Mouse (Mus musculus): Measurements from ENCODE around the gene Cphx3. TPM values are rescaled to one million over a fixed set of nuclear protein-coding genes. Genes with fewer than 3 reads are reported as not detected.
"Not testable (repeated sequence)": the region's sequence is repeated elsewhere in the genome, so short reads cannot be mapped to it uniquely, and the experiment has no call there.

Cphx3 gene
- polyA plus RNA-seq (2015; fragmentation: Nextera tagmentation; extraction: Ambion mirVana), result not detected in 2 replicates

DNA sequence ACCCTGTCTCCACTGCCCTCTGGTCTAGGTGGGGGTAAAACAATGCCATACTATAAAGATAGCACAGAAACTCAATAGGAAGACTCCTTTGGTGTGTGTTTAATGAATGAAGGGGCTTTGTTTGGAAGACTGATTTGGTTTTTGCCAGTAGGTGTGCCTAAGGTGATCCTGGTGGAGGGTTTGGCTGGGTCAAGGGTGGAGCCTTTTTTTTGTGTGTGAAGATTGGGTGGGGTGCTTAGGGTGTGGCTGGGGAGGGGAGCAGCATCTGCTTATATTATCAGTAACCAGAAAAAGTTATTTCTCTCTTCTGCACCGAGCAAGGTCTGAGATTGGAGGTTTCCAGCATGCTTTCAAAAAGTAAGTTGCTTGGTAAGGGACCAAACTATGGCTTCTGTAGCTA lies at the start of gene Cphx3:
Cphx3 (plus strand) TSS at position 301 of the 400 bp plus-strand sequence.
- not testable (repeated sequence) for H3K36me3 ChIP-seq; H3K4me1 ChIP-seq; H3K4me3 ChIP-seq (replicated peaks); H3K4me2 ChIP-seq (replicated peaks); H3K27me3 ChIP-seq; H3K9ac ChIP-seq; H3K9me3 ChIP-seq (replicated peaks); ATAC-seq (ENCODE audit: insufficient number of reproducible peaks, low FRiP score, low TSS enrichment, low read depth); H3K27ac ChIP-seq (replicated peaks)
- WGBS, result no CpG with 5 or more reads among the region's 1 CpGs

DNA sequence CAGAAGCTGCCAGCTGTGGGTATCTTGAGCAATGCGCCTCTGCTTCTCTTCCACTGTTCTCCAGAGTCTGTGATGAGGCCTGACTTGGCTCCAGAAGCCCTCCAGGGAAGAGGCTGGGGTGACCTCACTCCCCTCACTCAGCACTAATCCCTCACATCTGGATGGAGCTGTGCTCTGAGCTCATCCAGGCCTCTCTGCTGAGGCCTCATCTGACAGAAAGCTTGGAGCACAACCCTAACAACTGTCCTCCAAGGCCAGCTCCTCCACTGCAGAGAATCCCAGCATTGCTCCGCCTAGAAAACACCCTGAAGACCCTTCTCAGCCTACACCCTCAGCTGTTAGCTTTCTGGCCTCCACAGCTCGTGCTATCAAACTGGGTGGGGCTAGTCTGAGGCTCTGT lies 47.7 kb upstream of the Cphx3 start:
- H3K4me2 ChIP-seq (replicated peaks); H3K9me3 ChIP-seq (replicated peaks); ATAC-seq (ENCODE audit: insufficient number of reproducible peaks, low FRiP score, low TSS enrichment, low read depth); H3K4me1 ChIP-seq; H3K9ac ChIP-seq; H3K27me3 ChIP-seq; H3K36me3 ChIP-seq; H3K27ac ChIP-seq (replicated peaks); H3K4me3 ChIP-seq (replicated peaks): not testable (repeated sequence)
- WGBS, result no CpG with 5 or more reads among the region's 3 CpGs

- not testable (repeated sequence) for ATAC-seq (ENCODE audit: insufficient number of reproducible peaks, low FRiP score, low TSS enrichment, low read depth)
- WGBS, result no CpG with 5 or more reads among the region's 6 CpGs
Observed at GRCm38 (mm10) chr14:26035439-26035838, 46.7 kb upstream of the Cphx3 start.

DNA sequence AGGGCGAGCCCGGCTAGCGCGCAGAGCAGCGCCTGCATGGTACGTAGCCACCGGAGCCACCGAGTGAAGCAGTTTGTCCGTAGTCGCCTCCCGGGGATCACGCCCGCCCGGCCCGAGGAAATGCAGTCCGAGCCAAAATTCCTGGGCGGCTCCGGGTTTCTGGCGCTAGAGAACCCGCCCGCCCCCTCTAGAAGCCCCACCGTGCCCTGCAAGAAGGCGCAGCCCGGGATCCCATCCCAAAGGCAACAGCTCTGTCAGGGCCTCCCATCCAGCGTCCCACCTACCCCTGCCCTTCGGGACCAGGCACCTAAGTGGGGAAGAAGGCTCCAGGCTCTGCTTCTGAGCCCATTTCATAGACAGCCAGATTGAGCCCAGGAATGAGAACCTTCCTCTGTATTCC lies 39.5 kb upstream of the Cphx3 start, which contains the start of gene Gm9780:
Gm9780 (minus strand) TSS at position 101 of the 400 bp plus-strand sequence.
- not testable (repeated sequence) for H3K9me3 ChIP-seq (replicated peaks); H3K4me3 ChIP-seq (replicated peaks); H3K27me3 ChIP-seq; H3K4me2 ChIP-seq (replicated peaks); ATAC-seq (ENCODE audit: insufficient number of reproducible peaks, low FRiP score, low TSS enrichment, low read depth); H3K27ac ChIP-seq (replicated peaks); H3K9ac ChIP-seq; H3K4me1 ChIP-seq; H3K36me3 ChIP-seq
- WGBS, result no CpG with 5 or more reads among the region's 26 CpGs

More at GRCm38 (mm10) chr14:26035439-26035838, 46.7 kb upstream of the Cphx3 start:
- not testable (repeated sequence) for H3K9me3 ChIP-seq (replicated peaks); H3K4me2 ChIP-seq (replicated peaks); H3K9ac ChIP-seq; H3K27ac ChIP-seq (replicated peaks); H3K36me3 ChIP-seq; H3K4me1 ChIP-seq; H3K27me3 ChIP-seq; H3K4me3 ChIP-seq (replicated peaks)

- H3K9ac ChIP-seq; H3K9me3 ChIP-seq (replicated peaks); H3K36me3 ChIP-seq; H3K27me3 ChIP-seq; H3K4me1 ChIP-seq; H3K4me3 ChIP-seq (replicated peaks); H3K27ac ChIP-seq (replicated peaks); ATAC-seq (ENCODE audit: insufficient number of reproducible peaks, low FRiP score, low TSS enrichment, low read depth); H3K4me2 ChIP-seq (replicated peaks): not testable (repeated sequence)
- no CpG with 5 or more reads among the region's 5 CpGs for WGBS
Observed at GRCm38 (mm10) chr14:26045007-26045406, 37.1 kb upstream of the Cphx3 start.

- not testable (repeated sequence) for ATAC-seq (ENCODE audit: insufficient number of reproducible peaks, low FRiP score, low TSS enrichment, low read depth)
- WGBS, result no CpG with 5 or more reads among the region's 8 CpGs
Observed at GRCm38 (mm10) chr14:26047026-26047425, 35.1 kb upstream of the Cphx3 start.

DNA sequence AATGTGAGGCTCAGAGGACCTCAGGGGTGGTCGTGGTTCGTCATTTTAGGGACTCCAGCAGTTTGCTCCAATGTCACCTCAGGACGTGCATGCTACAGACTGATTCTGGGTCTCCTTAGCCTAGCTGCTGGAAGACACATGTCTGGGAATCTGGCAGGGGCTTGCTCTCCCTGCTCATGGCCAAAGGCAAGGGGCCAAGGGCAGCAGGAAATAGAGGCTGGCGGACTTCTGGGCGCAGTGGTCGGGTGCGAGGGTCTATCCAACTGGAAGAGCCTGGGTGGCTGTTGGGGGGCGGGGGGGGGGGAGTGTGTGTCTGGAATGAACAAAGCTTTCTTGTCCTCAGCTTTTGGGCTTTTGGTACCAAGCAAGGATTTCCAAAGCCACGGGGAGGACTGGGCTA lies 33.3 kb upstream of the Cphx3 start:
- H3K36me3 ChIP-seq; H3K9ac ChIP-seq; ATAC-seq (ENCODE audit: insufficient number of reproducible peaks, low FRiP score, low TSS enrichment, low read depth); H3K4me1 ChIP-seq; H3K27ac ChIP-seq (replicated peaks); H3K4me2 ChIP-seq (replicated peaks); H3K4me3 ChIP-seq (replicated peaks); H3K27me3 ChIP-seq; H3K9me3 ChIP-seq (replicated peaks): not testable (repeated sequence)
- WGBS, result no CpG with 5 or more reads among the region's 9 CpGs

More at GRCm38 (mm10) chr14:26047026-26047425, 35.1 kb upstream of the Cphx3 start:
- H3K4me1 ChIP-seq; H3K4me3 ChIP-seq (replicated peaks); H3K27ac ChIP-seq (replicated peaks); H3K9me3 ChIP-seq (replicated peaks); H3K36me3 ChIP-seq; H3K9ac ChIP-seq; H3K4me2 ChIP-seq (replicated peaks); H3K27me3 ChIP-seq: not testable (repeated sequence)

DNA sequence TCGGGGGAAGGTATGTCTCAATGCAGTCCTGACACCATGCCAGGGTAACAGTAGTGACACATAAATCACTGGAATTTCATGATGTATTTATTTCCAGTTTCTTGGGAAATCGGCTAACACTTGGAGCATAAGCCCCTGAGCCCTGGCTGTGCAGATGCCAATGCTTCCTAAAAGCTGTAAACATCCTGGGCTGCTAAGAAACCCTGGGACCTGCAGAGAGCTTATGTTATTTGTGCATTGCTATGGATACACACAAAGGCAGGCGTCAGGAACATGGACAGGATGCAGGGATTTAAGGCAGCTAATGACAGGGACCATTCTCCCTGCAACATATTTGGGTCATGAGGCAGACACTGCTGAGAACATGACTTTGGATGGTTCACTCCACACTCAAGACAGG lies 23.9 kb upstream of the Cphx3 start:
- not testable (repeated sequence) for ATAC-seq (ENCODE audit: insufficient number of reproducible peaks, low FRiP score, low TSS enrichment, low read depth); H3K36me3 ChIP-seq; H3K27me3 ChIP-seq; H3K27ac ChIP-seq (replicated peaks); H3K4me1 ChIP-seq; H3K4me3 ChIP-seq (replicated peaks); H3K9me3 ChIP-seq (replicated peaks); H3K4me2 ChIP-seq (replicated peaks); H3K9ac ChIP-seq
- no CpG with 5 or more reads among the region's 3 CpGs for WGBS

- H3K27ac ChIP-seq (replicated peaks); H3K4me2 ChIP-seq (replicated peaks); H3K9me3 ChIP-seq (replicated peaks); H3K36me3 ChIP-seq; ATAC-seq (ENCODE audit: insufficient number of reproducible peaks, low FRiP score, low TSS enrichment, low read depth); H3K27me3 ChIP-seq; H3K9ac ChIP-seq; H3K4me3 ChIP-seq (replicated peaks); H3K4me1 ChIP-seq: not testable (repeated sequence)
- WGBS, result no CpG with 5 or more reads among the region's 6 CpGs
Observed at GRCm38 (mm10) chr14:26059362-26059761, 22.7 kb upstream of the Cphx3 start.

DNA sequence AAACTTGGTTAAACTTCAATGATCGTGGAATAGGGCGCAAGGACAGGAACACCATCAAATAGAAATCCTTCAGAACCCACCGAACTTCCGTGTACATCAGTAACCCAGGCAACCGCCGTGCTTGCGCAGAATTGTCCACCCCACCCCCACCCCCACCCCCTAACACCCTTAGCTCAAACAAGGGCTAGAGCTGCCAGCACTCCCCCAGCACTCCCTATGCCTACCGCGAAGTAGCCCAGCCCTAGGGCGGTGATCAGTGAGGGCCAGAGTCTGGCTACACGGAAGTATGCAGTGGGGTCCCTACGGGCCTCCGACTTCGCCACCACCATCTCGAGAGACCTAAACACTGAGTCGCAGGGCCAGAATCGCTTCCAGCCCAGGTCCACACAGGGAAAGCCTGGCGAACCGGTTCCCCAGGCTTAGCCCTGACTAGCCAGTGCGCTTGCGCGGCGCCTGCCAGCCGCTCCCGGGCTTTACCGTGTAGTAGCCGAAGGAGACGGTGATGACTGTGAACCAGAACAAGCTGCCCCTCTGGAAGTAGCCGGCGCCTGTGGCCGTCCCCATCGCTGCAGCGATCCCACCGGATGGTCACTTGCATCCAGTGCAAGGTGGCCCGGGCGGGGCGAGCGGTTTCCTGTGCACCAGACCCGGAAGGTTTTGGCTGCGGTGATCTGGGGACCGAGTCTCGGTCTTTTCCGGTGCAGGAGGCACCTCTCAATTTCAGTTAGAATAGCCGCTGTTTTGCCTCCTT lies 15.3 kb upstream of the Cphx3 start:
- not testable (repeated sequence) for H3K9me3 ChIP-seq (replicated peaks); H3K9ac ChIP-seq; H3K4me3 ChIP-seq (replicated peaks); H3K27me3 ChIP-seq; H3K4me1 ChIP-seq; H3K4me2 ChIP-seq (replicated peaks); H3K36me3 ChIP-seq; H3K27ac ChIP-seq (replicated peaks)
- no CpG with 5 or more reads among the region's 44 CpGs for WGBS
- ATAC-seq (ENCODE audit: insufficient number of reproducible peaks, low FRiP score, low TSS enrichment, low read depth), result peak; percentile 47; the same call in 1 of the 2 replicates

- not testable (repeated sequence) for H3K4me3 ChIP-seq (replicated peaks); H3K4me1 ChIP-seq; H3K36me3 ChIP-seq; H3K27me3 ChIP-seq; H3K9ac ChIP-seq; H3K4me2 ChIP-seq (replicated peaks); H3K27ac ChIP-seq (replicated peaks); H3K9me3 ChIP-seq (replicated peaks); ATAC-seq (ENCODE audit: insufficient number of reproducible peaks, low FRiP score, low TSS enrichment, low read depth)
- WGBS, result no CpG with 5 or more reads among the region's 10 CpGs
Observed at GRCm38 (mm10) chr14:26067325-26067633, 14.8 kb upstream of the Cphx3 start, which contains the start of gene Tmem254c. TSS of gene Tmem254c (minus strand) at chr14:26067355.
